Comparison of ENCODE assay signal across 8 mouse cellular contexts in the genomic region with DNA sequence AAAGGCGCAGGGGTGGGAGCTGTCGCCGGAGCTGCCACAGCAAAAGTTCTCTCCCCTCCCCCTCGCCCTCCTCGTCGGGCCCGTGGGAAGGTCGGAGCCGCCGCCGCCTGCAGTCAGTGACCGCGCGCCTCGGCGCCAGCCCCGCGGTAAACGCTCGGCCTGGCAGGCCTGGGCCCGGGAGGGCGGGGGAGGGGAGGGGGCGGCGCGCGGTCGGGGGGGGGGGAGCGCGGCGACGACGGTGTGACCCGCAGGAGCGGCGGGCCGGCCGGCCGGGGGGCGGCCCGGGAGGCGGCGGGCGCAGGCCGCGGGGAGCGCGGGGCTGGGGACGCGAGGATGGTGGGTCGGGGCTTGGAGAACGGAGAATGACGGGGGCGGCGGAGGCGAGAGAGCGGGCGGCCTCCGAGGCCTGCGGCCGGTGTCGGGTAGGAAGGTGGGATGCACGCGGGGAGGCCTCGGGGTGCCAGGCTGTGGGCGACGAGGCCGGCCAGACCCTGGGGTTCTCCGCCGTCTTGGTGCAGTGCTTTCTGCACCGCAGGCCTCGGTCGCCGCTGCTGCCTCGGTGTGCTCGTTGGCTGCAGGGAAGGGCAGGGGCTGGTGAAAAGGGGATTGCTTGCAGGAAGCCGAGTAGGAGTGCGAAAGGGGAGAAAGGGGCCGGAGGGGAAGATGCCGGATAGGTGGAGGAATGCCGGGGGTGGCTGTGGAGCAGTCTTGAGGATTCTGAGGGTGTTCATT. TPM values are rescaled to one million over a fixed set of nuclear protein-coding genes. Genes with fewer than 3 reads are reported as not detected.
DNase-seq lines count a peak whose midpoint lies in the region; ATAC-seq and TF ChIP-seq lines count a peak whose summit lies in the region.

No protein-coding gene starts in this region.

- DNase-seq in 416B (ENCODE audit: low read depth), result peak; percentile 45
- DNase-seq in adrenal gland, adult 18-20 months (ENCODE audit: low spot score in 2 of 2), result peak; percentile 51 to 55
- DNase-seq in embryo, embryonic 11 days, result peak; percentile 64
- DNase-seq in gastrocnemius, postnatal 25 days, result peak; percentile 41
- peak; percentile 41 for DNase-seq in liver, adult 2 months (ENCODE audit: extremely low read depth, low read depth, low spot score)
- DNase-seq in naive thymus-derived CD4-positive, alpha-beta T cell, adult 2 months (ENCODE audit: low read depth), result peak; percentile 67

- peaks cover 37% of the 10 kb centered on the region; the same call in 1 of the 2 replicates for H3K79me2 ChIP-seq in liver, adult 2 months (ENCODE audit: control insufficient read depth, insufficient read depth, low read length)

- under 1% methylated on average over 48 of the region's 80 CpGs for WGBS in intestine, postnatal 0 days
- 2% methylated on average over 52 of the region's 80 CpGs for WGBS in liver, adult 2 months
- WGBS in stomach, embryonic 15.5 days, result under 1% methylated on average over 42 of the region's 80 CpGs

- TF ChIP-seq POLR2A in liver, adult 2 months (IDR thresholded peaks at IDR 0.05; ENCODE audit: extremely low read depth, insufficient read depth, low read length), result no peak

- TF ChIP-seq CTCF in intestine, postnatal 0 days (IDR thresholded peaks at IDR 0.05; ENCODE audit: low read depth), result no peak
- TF ChIP-seq CTCF in liver, adult 2 months (IDR thresholded peaks at IDR 0.05; ENCODE audit: low read depth, low read length), result no peak

- peak overlapping the region; percentile 99 for H3K9ac ChIP-seq in intestine, postnatal 0 days (ENCODE audit: low read depth, low read length)
- H3K9ac ChIP-seq in liver, adult 2 months (ENCODE audit: low read depth, low read length), result peak overlapping the region; percentile 93
- peak overlapping the region; percentile 90 for H3K9ac ChIP-seq in stomach, embryonic 15.5 days

- peak overlapping the region; percentile 82 for H3K4me3 ChIP-seq in intestine, postnatal 0 days (ENCODE audit: low read depth, low read length)
- H3K4me3 ChIP-seq in liver, adult 2 months (ENCODE audit: insufficient read depth, low read depth, low read length), result peak overlapping the region; percentile 73
- peak overlapping the region; percentile 85 for H3K4me3 ChIP-seq in stomach, embryonic 15.5 days (replicated peaks)

- peak; percentile 72 for ATAC-seq in intestine, postnatal 0 days
- peak; percentile 72 for ATAC-seq in stomach, embryonic 15.5 days (ENCODE audit: insufficient read depth, low FRiP score, low read depth)

- peak overlapping the region; percentile 83 for H3K4me2 ChIP-seq in intestine, postnatal 0 days (replicated peaks; ENCODE audit: low read depth)
- H3K4me2 ChIP-seq in stomach, embryonic 15.5 days, result peak overlapping the region; percentile 76

- no peaks in the 10 kb centered on the region for H3K27me3 ChIP-seq in intestine, postnatal 0 days (replicated peaks; ENCODE audit: control insufficient read depth, insufficient read depth, low read length)
- no peaks in the 10 kb centered on the region for H3K27me3 ChIP-seq in liver, adult 2 months (ENCODE audit: control insufficient read depth, insufficient read depth, low read length)
- H3K27me3 ChIP-seq in stomach, embryonic 15.5 days (replicated peaks), result no peaks in the 10 kb centered on the region

- no peaks in the 10 kb centered on the region for H3K9me3 ChIP-seq in intestine, postnatal 0 days (ENCODE audit: control insufficient read depth)
- no peaks in the 10 kb centered on the region for H3K9me3 ChIP-seq in stomach, embryonic 15.5 days

- H3K4me1 ChIP-seq in intestine, postnatal 0 days (replicated peaks; ENCODE audit: control insufficient read depth, insufficient read depth, low read length), result no peaks in the 10 kb centered on the region
- peaks cover 1% of the 10 kb centered on the region; the same call in 1 of the 2 replicates for H3K4me1 ChIP-seq in liver, adult 2 months (ENCODE audit: control insufficient read depth, insufficient read depth, low read length)
- H3K4me1 ChIP-seq in stomach, embryonic 15.5 days, result peaks cover 9% of the 10 kb centered on the region; the same call in 1 of the 2 replicates

- peak overlapping the region; percentile 93 for H3K27ac ChIP-seq in intestine, postnatal 0 days (ENCODE audit: low read depth, low read length)
- H3K27ac ChIP-seq in liver, adult 2 months (replicated peaks; ENCODE audit: insufficient read depth, low read depth, low read length), result peak overlapping the region; percentile 88
- H3K27ac ChIP-seq in stomach, embryonic 15.5 days, result peak overlapping the region; percentile 96

- no peaks in the 10 kb centered on the region for H3K36me3 ChIP-seq in intestine, postnatal 0 days (ENCODE audit: control insufficient read depth, insufficient read depth)
- H3K36me3 ChIP-seq in liver, adult 2 months (ENCODE audit: control insufficient read depth, insufficient read depth, low read length), result no peaks in the 10 kb centered on the region
- no peaks in the 10 kb centered on the region for H3K36me3 ChIP-seq in stomach, embryonic 15.5 days

RNA-seq across cellular contexts. Expression of a gene that starts 0.4 kb away (rescaled TPM):
- 10 to 100 TPM; 59.5 to 65.1 TPM for total RNA-seq in adrenal gland, adult 18-20 months (2021)
- total RNA-seq in gastrocnemius, postnatal 25 days (2021), result 10 to 100 TPM; 18.8 to 21.9 TPM
- polyA plus RNA-seq in intestine, postnatal 0 days (2015; fragmentation: Nextera tagmentation; extraction: Ambion mirVana), result 20.1 and 20.5 TPM in 2 replicates
- 15.4 and 15.6 TPM in 2 replicates for total RNA-seq in liver, adult 2 months (2014; rRNA removed)
- polyA plus RNA-seq in liver, adult 2 months (2012; rRNA removed), result 4.3 TPM in 2 replicates
- 53.3 and 55.9 TPM in 2 replicates for polyA plus RNA-seq in stomach, embryonic 15.5 days (2015; fragmentation: Nextera tagmentation; extraction: Ambion mirVana)

Comparison
In these comparisons a context has a peak if more than half of its experiments do, and no peak if none do; other contexts are left out.
1. Peak in every context shown above with its lines: DNase-seq, ATAC-seq, H3K4me3 ChIP-seq and H3K27ac ChIP-seq.